Mouse (Mus musculus) cerebellum, adult 2 months (tissue): Measurements from ENCODE around the gene Msi2.

Source experiments
- CTCF ChIP-seq: fragments of 200-500 bp; IDR thresholded peaks from 2 replicates; pipeline ENCODE4 v1.5.1; 2011; ENCODE audit warnings: low read depth, mild to moderate bottlenecking, control low read depth, low read length, moderate library complexity, borderline replicate concordance; ENCODE audit not compliant: insufficient read depth
- POLR2A ChIP-seq: fragments of 200-500 bp; IDR thresholded peaks from 2 replicates; pipeline ENCODE4 v1.6.1; 2011; ENCODE audit warnings: low read length, control low read depth, borderline replicate concordance; ENCODE audit not compliant: insufficient read depth

DNA sequence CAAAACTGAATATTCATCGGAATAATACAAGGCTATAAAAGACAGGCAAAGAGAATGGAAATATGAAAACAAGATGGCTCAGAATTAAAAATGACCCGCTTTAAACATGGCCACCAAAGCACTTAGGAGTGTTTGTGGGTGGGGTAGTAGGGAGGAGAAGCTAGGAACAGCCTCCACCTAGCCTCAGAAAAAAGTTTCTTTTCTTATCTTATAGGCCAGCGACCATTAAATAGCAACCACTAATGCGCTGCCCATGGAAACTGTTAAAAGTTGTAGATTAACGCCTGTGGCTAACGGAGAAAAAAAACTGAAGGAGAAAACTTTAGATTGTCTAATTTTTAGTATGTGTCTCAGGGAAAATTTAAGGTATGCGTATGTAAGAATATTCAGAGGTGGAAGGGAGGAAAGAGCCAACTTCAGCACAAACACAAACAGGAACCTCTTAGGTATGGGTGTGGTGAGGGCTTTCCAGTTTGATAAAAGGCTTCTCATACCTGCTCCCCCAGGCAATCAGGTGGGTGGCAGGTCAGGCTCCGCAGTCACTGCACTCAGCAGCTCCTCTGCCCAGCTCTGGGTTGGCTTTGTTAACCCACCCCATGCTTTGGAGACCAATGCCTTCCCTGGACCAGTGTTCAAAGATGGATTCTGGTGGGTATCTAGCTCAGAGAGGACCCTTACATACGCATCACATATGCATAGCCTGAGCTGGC, 298.5 kb downstream of the Msi2 start:
- TF ChIP-seq CTCF, result no peak
- TF ChIP-seq POLR2A, result no peak
